Mouse (Mus musculus) spleen, adult 2 months (tissue): ENCODE measurements around the gene Sf3a2.

Experiments
- CTCF ChIP-seq: fragments of 200-500 bp; IDR thresholded peaks from 2 replicates; pipeline ENCODE4 v1.5.1; 2011; ENCODE audit warnings: mild to moderate bottlenecking, inconsistent platforms; ENCODE audit not compliant: insufficient read depth, insufficient read length, insufficient replicate concordance; ENCODE audit errors: extremely low read depth
- POLR2A ChIP-seq: fragments of 200-500 bp; IDR thresholded peaks from 2 replicates; pipeline ENCODE4 v1.6.1; 2011; ENCODE audit warnings: low read depth, low read length, inconsistent platforms

DNA sequence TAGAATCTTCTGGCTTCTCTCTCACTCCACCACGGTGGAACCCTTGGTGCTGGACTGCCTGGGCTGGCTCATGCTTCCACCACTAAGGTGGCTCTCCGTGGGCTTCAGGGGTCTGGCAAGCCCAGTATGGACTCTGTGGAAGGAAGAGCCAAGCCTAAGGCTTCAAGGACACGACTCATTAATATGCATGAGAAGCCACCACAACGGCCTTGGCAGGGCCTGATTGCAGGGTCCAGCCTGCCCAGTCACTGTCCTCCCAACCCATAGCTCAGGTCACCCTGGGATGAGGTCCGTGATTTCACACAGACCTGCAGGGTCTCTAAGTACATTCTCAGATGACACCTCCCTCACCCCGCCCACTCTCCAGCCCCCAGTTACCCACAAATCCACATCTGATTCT lies 41.9 kb downstream of the Sf3a2 start:
- TF ChIP-seq POLR2A (no peak), CTCF (no peak)
